Mouse (Mus musculus): ENCODE measurements around the gene Tab2.
"Not testable (repeated sequence)": the region's sequence is repeated elsewhere in the genome, so short reads cannot be mapped to it uniquely, and the experiment has no call there.

The Tab2 gene

DNA sequence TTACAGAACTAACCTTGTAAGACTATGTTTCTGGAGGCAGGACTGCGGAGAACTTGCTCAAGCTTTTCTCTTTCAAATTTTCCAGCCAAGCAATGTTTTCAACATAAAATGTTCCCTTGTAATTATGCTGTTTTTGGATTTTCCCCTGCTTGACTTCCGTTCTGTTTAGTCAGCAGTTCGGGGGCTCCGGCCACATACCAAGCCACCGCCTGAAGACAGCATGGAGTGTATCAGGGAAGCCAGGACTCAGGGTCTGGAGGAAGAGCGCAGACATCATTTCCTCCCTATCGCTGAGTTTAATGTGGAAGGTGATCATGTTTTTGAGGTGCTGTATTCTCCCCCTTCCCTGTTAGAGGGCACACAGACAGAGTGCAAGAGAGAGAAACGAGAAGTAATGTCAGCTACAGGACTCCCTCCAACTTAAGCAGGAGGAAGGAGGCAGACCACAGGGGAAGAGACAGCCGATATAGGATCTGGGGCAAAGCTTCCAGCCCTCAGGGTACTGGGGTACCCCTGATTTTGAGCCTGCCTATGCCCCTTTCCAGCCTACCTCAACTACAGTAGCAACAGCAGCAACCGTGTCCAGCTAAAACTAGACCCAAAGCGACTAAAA is 67.7 kb downstream of the Tab2 start:
- no peak for DNase-seq (ENCODE audit: low read depth, low spot score)

DNA sequence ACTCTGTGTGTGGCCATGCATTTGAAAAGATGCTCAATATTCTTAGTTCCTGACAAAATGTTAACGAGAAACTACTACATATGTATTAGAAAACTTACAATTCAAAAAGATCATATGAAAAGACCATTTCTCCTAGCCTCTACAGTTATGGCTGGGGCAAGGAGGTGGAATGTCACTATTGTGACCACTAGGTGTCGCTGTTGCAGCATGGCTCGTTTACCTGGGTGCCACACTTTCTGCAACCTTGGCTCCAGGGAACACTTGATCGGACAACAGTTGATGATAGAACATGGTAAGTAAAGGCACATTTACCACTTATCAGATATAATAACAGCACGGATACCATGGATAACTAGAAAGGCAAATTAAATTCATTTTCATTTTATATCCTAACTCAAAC is 72.5 kb downstream of the Tab2 start:
- peak; percentile 36 for DNase-seq (ENCODE audit: low read depth, low spot score)

DNA sequence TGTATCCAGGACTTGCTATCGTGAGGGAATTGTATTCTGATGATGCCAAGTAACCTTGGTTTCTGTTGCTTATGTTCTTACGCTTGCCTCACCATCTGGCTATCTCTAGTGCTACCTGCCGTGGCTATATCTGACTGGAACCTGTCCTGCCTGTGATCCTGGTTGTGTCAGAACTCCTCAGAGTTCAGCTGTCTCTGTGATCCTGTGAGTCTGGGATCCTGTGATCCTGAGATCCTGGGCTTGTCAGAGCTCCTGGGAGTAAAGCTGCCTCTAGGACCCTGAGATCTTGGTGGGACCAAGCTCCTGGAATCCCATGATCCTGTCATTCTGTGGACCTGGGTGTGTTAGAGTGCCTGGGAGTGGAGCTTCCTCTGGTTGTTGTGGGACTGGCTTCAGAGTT is 74.1 kb downstream of the Tab2 start:
- DNase-seq (ENCODE audit: low read depth, low spot score) = no peak

DNA sequence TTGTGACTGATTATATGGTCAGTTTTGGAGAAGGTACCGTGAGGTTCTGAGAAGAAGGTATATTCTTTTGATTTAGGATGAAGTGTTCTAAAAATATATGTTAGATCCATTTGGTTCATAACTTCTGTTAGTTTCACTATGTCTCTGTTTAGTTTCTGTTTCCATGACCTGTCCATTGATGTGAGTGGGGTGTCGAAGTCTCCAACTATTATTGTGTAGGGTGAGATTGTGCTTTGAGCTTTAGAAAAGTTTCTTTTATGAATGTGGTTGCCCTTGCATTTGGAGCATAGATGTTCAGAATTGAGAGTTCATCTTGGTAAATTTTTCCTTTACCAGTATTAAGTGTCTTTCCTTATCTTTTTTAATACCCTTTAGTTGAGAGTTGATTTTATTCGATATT is 75.7 kb downstream of the Tab2 start:
- DNase-seq (ENCODE audit: low read depth, low spot score) = not testable (repeated sequence)

DNA sequence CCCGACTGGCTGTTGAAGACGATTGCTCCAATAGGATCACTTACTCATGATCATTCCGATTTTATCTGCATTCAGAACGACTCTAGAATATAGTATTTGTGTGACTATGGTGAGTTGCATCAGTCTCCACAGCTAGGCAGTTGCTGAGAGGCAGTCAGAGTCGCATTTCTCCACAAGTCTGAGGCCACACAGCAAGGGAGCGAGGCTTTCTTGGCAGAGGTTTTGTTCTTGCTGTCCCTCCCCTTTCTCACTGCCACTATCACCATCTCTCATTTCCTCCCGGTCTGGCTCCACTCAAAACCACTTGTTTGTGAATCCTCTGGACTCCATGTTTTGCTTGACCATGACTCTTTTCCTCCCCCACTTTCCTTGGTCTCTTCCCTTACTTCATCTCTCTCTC is 81.8 kb downstream of the Tab2 start:
- no peak for DNase-seq (ENCODE audit: low read depth, low spot score)

DNA sequence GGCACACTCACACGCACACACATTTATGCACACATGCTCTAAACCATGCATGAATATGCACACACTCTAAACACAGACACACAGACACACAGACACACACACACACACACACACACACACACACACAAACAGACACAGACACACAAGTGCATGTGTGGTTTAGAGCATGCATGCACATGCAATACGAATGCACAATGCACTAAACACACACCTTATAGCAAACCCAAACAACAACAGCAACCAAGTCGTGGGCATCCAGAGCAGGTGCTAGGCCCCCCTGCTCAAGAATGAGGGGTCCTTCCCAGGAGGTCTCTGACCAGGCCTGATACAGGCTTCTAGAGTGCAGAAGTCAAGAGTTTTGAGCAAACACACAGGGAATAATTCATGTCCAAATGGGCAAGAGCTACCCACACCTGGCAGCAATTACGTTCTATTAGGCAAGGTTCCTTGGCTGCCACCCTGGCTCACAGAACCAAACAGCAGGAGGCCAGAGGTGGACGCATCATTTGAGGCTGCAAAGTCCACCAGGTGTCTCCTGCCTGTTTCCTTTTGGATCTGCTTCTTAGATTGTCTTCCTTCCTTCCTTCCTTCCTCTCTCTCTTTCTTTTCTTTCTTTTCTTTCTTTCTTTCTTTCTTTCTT is 84.5 kb downstream of the Tab2 start:
- DNase-seq (ENCODE audit: low read depth, low spot score) = no peak

DNA sequence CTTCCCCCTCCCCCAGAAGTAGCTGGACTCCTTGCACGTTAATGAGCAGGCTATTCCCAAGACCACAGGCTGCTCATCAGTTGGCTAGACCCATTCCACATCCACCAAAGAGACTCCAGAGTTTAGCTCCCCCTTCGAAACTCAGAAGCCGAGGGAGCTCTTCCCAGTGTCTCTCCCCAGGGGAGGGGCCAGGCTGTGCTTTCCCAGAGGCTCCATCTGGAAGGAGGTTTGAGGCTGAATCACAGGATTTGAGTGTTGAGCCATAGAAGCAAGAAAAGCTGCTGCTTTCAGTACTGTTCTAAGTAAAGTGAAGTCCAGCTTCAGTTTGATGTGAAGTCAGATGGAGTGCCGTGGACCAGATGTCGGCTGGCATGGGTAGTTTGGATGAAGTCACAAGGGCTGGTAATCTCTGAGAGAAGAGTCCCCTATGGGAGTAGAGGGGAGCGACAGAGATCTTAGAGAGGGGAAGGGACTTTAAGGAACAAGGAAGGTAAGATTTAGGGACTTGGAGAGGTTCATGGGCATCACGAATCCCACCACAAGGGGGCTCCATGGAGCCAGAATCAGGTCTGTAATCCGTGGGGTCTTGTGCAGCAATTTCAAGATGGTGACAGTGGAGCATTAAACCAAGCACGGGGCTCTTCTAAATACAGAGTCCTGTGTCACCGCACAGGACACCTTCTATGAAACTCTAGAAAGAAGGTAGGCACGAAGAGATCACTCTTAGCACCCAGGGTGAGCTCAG is 85.3 kb downstream of the Tab2 start:
- DNase-seq (ENCODE audit: low read depth, low spot score) = peak; percentile 34

DNA sequence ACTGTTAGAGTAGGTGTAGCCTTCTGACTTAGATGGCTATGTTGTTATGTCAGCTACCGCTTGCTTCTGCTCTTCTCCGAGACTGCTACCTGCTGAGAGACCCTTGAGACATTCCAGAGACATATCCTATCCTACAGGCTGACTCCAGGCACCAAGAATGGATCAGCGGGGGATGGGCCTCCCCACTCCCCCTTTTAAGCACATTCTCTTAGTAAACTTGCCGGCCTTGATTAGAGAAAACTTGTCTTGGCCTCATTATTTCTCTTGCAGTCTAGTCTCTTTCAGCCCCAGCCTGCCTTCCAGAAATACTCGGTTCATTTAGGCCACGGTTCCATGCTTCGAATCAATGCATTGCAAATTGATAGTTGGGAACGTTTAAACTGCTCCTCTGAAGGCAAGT is 86.3 kb downstream of the Tab2 start:
- DNase-seq (ENCODE audit: low read depth, low spot score) = no peak

DNA sequence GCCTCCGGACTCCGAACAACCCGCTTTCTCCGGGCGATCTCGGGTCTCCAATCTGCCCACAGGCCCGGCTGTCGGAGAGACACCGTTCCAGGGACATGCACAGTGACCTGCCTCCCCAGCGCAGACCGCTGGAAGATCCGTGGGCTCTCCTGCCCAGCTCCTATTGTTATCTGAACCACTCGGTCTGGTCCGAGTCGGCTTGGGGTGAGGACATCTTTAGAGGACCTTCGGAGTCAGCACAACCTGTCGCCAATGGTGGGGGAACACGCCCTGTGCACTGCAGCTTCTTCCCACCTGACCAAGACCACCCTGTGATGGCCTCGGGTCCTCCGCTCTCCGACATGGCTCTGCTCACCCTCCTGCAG is 88.4 kb downstream of the Tab2 start:
- no peak for DNase-seq (ENCODE audit: low read depth, low spot score)

DNA sequence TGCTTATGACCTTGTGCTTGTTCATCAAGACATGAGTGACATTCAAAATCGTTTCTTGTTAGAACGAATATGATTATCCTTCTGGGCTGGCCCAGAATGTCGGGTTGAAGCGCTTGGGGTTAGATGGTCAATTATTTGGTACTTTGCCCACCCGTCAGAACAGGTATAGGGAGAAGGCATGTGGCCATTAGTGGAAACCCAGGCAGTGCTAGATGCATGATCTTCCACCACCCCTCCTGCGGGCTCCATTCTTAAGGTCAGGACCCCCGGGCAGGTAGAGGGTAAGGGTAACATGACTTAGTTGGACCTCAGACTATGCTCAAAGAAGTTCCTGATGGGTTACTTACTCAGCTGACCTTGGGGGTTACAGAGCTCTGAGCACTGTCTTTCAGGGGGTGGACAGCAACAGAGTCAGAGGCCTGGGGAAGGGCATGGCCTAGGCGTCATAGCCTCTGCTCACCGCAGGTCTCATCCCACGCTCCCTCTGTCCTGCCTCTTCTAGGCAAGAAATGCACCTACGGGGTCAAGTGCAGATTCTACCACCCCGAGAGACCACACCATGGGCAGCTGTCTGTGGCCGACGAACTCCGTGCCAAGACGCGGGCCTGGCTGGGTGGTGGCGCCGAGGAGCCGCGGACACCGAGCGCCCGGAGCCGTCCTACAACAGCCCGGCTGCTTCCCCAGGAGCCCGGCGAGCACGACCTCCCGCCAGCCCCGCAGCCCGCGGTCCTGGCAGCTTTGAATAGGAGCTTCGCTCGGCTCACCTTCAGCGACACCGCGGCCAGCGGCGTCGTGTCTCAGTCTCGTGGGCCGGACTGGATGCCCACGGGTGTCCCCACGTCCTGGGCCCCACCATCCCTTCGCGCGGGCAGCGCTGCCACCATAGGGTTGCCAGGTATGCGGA is 89.0 kb downstream of the Tab2 start:
- no peak for DNase-seq (ENCODE audit: low read depth, low spot score)

DNA sequence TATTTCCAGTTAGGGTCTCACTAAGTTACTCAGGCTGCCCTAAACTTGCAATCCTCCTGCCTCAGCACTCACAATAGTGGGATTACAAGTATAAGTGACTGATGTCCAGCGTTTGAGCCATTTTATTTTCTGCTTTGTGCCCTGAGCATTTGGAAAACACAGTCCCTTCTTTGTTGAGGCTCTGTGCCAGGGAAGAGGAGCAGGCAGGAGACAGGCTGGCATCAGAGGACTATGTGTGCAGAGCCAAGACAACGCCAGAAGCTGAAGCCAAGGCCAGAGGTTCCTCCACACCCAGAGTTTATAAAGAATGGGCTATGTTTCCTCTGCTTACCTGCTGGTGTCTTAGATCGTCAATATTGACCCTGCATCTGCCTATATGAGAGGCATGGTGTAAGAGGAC is 91.2 kb downstream of the Tab2 start:
- no peak for DNase-seq (ENCODE audit: low read depth, low spot score)

DNA sequence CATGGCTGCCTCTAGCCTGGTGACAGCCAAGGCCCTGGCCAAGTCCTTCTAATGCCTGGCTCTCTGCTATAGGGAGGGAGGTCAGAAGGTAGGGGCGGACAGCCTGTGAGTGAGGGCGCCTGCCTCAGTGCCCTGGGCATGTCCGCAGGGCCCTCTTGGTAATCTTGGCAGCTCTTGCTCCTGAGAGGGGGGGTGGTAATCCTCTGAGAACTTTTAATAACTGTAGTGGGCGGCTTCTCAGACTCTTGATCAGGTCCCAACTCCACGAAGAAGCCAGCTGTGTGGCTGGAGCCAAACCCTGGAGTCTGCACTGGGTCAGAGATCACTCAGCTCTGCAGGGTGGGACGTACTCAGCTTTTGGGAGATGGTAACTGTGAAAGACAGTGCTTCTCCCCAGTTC is 91.8 kb downstream of the Tab2 start:
- DNase-seq (ENCODE audit: low read depth, low spot score) = no peak

DNA sequence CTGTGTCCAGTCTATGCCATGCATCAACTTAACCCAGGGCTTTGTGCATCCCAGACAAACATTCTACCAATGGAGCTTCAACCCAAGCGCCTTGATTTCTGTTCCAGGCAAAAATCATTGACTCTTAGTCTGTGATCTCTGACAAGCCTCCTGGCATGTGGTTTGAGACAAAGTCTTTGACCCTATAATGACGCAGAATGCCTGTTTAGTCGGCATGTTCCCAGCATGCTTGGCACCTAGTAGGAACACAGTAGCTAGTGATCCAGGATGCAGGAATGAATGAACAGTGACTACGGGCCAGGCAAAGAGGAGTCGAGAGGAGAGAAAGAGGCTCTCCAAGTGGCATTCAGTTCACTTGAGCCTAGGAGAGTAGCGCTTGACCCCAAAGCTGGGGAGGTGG is 92.6 kb downstream of the Tab2 start:
- DNase-seq (ENCODE audit: low read depth, low spot score) = no peak

DNA sequence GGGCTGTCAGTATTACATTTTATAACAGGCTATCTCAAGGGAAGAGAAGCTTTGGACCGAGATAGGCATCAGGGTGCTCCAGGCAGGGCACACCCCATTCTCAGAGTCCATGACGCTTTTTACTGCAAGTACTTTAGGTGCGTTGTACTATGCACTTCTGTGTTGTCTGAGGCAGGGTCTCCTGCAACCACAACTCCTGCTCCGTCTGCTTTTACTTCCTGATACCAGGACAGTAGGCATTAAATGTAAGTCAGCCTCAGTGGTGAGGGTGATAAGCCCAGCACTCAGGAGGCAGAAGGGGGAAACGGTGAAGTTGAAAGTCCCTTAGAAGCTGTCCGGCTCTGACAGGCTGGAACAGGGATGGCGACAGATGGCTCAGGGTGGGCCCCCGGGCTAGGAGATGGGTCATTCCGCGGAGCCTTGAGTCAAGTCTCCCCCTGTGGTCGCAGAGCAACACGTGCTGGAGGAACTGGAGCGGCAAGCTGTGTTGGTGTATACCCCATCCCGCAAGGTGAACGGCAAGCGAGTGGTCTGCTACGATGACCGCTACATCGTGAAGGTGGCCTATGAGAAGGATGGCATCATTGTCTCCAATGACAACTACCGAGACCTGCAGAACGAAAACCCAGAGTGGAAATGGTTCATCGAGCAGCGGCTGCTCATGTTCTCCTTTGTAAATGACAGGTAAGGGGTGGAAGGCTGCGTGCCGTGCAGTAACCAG is 93.9 kb downstream of the Tab2 start:
- DNase-seq (ENCODE audit: low read depth, low spot score) = no peak

DNA sequence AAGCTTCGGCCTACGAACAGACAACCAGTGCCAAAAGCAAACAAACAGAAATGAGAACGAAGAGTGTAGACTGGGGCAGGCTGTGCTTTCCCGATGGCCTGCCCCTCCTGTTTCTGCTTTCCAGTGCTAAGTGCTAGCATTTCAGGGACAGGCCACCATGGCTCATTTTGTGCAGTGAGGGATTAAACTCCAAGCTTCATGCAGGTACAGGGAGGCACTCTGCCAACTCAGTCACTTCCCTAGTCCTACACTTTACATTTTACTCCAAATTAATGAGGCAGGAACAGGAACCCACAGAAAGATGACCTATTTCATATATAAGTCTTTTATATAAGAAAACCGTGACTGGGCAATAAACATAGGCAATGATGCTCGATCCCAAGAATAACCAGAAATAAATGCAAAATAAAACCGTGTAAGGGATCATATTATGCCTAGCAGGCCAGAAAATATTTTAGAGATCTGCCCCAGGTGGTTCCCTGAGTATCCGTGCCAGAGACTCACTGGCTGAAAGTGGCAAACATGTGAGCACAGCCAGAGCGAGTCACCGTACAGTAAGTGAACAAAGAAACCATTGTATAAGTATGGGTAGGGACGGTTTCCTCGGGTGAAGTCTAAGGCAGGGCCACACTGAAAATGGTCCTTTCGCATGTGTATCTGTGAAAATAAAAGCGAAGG is 94.6 kb downstream of the Tab2 start:
- no peak for DNase-seq (ENCODE audit: low read depth, low spot score)

DNA sequence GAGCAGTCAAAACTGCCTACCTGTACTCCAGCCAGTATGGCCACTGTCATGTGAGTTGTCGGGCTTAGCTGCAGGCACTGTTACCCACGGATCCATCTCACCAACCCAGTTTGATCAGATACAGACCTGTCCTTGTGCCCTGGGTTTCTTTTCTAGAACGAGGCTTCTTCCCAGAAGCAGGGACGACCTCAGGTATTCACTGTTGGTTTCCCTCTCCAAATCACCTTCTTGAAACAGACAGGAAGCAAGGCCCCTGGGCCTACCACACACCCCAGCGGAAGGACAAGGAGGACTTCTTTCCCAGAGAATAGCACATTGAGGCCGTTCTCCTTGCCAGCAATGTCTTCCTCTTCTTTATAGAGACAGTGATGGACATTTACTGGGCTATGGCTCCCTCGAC is 95.5 kb downstream of the Tab2 start:
- DNase-seq (ENCODE audit: low read depth, low spot score) = no peak

Data from WW6 (cell line).